Mouse (Mus musculus): Measurements from ENCODE around the gene Slc35f6. TPM values are rescaled to one million over a fixed set of nuclear protein-coding genes. Genes with fewer than 3 reads are reported as not detected.

Slc35f6 gene
- total RNA-seq (2012; rRNA removed): 40.0 and 62.2 TPM in 2 replicates

DNA sequence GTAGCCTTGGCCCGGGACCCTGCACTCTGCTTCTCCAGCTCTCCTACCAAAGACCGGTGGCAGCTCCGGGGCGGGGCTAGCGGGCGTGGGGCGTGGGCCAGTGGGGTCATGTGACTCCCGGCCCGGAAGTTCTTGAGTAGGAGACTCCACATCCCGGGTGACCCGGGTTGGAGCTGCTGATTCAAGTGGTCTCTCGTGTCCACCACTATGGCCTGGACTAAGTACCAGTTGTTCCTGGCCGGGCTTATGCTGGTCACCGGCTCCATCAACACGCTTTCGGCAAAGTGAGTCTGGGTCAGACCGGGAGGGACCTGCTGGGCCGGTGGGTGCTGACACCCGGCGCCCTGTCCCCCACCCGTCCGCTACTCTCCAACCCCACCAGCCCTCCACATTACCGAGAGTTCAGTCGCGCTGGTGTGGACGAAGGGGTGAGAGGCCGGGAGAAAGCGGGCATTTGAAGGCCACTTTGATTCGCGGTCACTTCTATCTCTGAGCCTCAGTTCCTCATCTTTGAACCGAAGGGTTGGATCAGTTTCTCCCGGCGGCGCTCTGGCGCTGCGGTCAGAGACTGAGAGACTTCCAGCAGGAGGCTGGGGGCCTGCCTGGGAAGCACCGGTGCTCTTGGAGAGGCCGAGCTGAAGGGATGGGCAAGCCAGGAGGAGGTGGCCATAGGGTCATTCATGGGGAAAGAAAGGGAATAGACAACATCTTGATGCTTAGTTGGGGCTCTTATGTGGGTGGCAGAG lies at the start of gene Slc35f6:
TSS of gene Slc35f6 (plus strand) at position 119 of the 746 bp plus-strand sequence.
- H3K9me3 ChIP-seq (ENCODE audit: control insufficient read depth, insufficient read depth, low read depth, low read length): no peaks in the 10 kb centered on the region
- H3K9ac ChIP-seq (ENCODE audit: insufficient read depth, low read depth, low read length, poor library complexity, severe bottlenecking): peak within 1 kb of the TSS; percentile 85
- TF ChIP-seq ZNF384 (IDR thresholded peaks at IDR 0.05; ENCODE audit: low read depth, low read length): no peak
- TF ChIP-seq MAFK (IDR thresholded peaks at IDR 0.05; ENCODE audit: insufficient read depth, low read depth, low read length): no peak
- no peak for TF ChIP-seq CHD2 (IDR thresholded peaks at IDR 0.05; ENCODE audit: low read depth, low read length)
- no peak for TF ChIP-seq ZC3H11A (IDR thresholded peaks at IDR 0.05; ENCODE audit: borderline replicate concordance, low read depth, low read length)
- TF ChIP-seq HCFC1 (IDR thresholded peaks at IDR 0.05; ENCODE audit: borderline replicate concordance, insufficient read depth, low read length): no peak
- in situ Hi-C loops (cut with MboI; ENCODE audit: low sequenced_read_pairs in 2 of 2, unreplicated experiment in 2 of 2): loop anchor here in 1 of 2 experiments (10.0 kb wide), 1 partner anchor 133 kb away; no protein-coding TSS in a partner anchor
- H3K4me1 ChIP-seq (ENCODE audit: control insufficient read depth in 2 of 2, insufficient read depth in 2 of 2, low read length in 2 of 2, poor library complexity in 1 of 2): peaks cover 0 to 19% of the 10 kb centered on the region in 2 experiments; a peak in 1 of 4 replicates
- peaks cover 4% of the 10 kb centered on the region; the same call in 1 of the 2 replicates for H3K36me3 ChIP-seq (ENCODE audit: control insufficient read depth, insufficient read depth, low read length, poor library complexity, severe bottlenecking)
- DNase-seq (ENCODE audit: low read depth, low spot score): peak; percentile 75
- peak within 1 kb of the TSS; percentile 90 to 91 for H3K4me3 ChIP-seq (ENCODE audit: insufficient read depth in 1 of 2, low read depth in 1 of 2, low read length in 2 of 2, poor library complexity in 1 of 2, severe bottlenecking in 1 of 2)
- no peak within 1 kb of the TSS for H3K27ac ChIP-seq (ENCODE audit: insufficient read depth, low read depth, low read length, poor library complexity, severe bottlenecking)

DNA sequence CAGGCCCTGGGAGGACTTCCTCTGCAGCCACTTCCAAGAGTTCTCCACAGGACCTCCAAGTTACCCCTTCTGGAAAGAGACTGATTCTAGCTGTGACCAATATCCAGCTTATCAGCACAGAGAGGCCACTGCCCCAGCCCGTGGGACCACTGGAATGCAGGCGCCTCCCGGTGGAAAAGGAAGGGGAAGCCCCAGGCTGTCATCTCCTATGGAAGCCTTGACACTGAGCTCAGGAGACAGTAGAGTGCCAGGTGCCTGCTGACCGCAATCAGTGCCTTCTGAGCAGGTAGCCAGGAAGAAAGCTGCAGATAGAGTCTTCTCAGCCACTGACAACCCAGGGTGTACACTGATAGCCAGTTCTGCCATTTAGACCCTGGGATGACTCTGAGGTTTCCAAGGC lies 46.3 kb upstream of the Slc35f6 start:
- in situ Hi-C loops (cut with MboI; ENCODE audit: low sequenced_read_pairs in 2 of 2, unreplicated experiment in 2 of 2): no loop called here
- H3K36me3 ChIP-seq (ENCODE audit: control insufficient read depth, insufficient read depth, low read length, poor library complexity, severe bottlenecking): no peaks in the 10 kb centered on the region
- TF ChIP-seq HCFC1 (IDR thresholded peaks at IDR 0.05; ENCODE audit: borderline replicate concordance, insufficient read depth, low read length) (no peak), ZC3H11A (IDR thresholded peaks at IDR 0.05; ENCODE audit: borderline replicate concordance, low read depth, low read length) (no peak), ZNF384 (IDR thresholded peaks at IDR 0.05; ENCODE audit: low read depth, low read length) (no peak), CHD2 (IDR thresholded peaks at IDR 0.05; ENCODE audit: low read depth, low read length) (no peak), MAFK (IDR thresholded peaks at IDR 0.05; ENCODE audit: insufficient read depth, low read depth, low read length) (no peak)
- no peaks in the 10 kb centered on the region for H3K9me3 ChIP-seq (ENCODE audit: control insufficient read depth, insufficient read depth, low read depth, low read length)
- H3K4me3 ChIP-seq (ENCODE audit: insufficient read depth in 1 of 2, low read depth in 1 of 2, low read length in 2 of 2, poor library complexity in 1 of 2, severe bottlenecking in 1 of 2): no peak overlapping the region
- no peak for DNase-seq (ENCODE audit: low read depth, low spot score)
- no peak overlapping the region for H3K27ac ChIP-seq (ENCODE audit: insufficient read depth, low read depth, low read length, poor library complexity, severe bottlenecking)
- 0 out of 4 replicates have a peak, but pooled peaks cover 0 to 1% of the 10 kb centered on the region in 2 experiments for H3K4me1 ChIP-seq (ENCODE audit: control insufficient read depth in 2 of 2, insufficient read depth in 2 of 2, low read length in 2 of 2, poor library complexity in 1 of 2)
- no peak overlapping the region for H3K9ac ChIP-seq (ENCODE audit: insufficient read depth, low read depth, low read length, poor library complexity, severe bottlenecking)

DNA sequence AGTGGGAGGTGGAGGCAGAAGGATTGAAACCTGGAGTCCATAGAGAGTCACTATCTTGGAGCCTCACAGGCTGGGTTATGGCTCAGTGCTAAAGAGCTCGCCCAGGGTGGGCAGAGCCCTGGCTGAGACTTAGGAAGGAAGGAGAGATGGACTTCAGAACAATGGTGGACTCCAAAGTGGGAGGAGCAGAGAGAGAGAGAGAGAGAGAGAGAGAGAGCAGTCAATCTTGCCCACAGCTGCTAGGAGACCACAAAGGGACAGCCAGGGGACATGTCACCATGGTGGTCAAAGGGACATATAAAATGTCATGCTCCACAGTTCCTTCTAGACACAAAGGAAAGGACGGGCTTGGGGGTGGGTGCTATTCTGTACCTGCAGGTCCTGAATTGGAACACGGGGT lies 44.5 kb upstream of the Slc35f6 start:
- DNase-seq (ENCODE audit: low read depth, low spot score): no peak
- Histone ChIP-seq H3K36me3 (ENCODE audit: control insufficient read depth, insufficient read depth, low read length, poor library complexity, severe bottlenecking) (no peaks in the 10 kb centered on the region), H3K4me1 (ENCODE audit: control insufficient read depth in 2 of 2, insufficient read depth in 2 of 2, low read length in 2 of 2, poor library complexity in 1 of 2) (peaks cover 0 to 3% of the 10 kb centered on the region in 2 experiments; a peak in 1 of 4 replicates), H3K4me3 (ENCODE audit: insufficient read depth in 1 of 2, low read depth in 1 of 2, low read length in 2 of 2, poor library complexity in 1 of 2, severe bottlenecking in 1 of 2) (no peak overlapping the region), H3K9me3 (ENCODE audit: control insufficient read depth, insufficient read depth, low read depth, low read length) (no peaks in the 10 kb centered on the region), H3K9ac (ENCODE audit: insufficient read depth, low read depth, low read length, poor library complexity, severe bottlenecking) (no peak overlapping the region), H3K27ac (ENCODE audit: insufficient read depth, low read depth, low read length, poor library complexity, severe bottlenecking) (no peak overlapping the region)
- in situ Hi-C loops (cut with MboI; ENCODE audit: low sequenced_read_pairs in 2 of 2, unreplicated experiment in 2 of 2): no loop called here
- TF ChIP-seq ZC3H11A (IDR thresholded peaks at IDR 0.05; ENCODE audit: borderline replicate concordance, low read depth, low read length) (no peak), HCFC1 (IDR thresholded peaks at IDR 0.05; ENCODE audit: borderline replicate concordance, insufficient read depth, low read length) (no peak), CHD2 (IDR thresholded peaks at IDR 0.05; ENCODE audit: low read depth, low read length) (no peak), ZNF384 (IDR thresholded peaks at IDR 0.05; ENCODE audit: low read depth, low read length) (no peak), MAFK (IDR thresholded peaks at IDR 0.05; ENCODE audit: insufficient read depth, low read depth, low read length) (no peak)

DNA sequence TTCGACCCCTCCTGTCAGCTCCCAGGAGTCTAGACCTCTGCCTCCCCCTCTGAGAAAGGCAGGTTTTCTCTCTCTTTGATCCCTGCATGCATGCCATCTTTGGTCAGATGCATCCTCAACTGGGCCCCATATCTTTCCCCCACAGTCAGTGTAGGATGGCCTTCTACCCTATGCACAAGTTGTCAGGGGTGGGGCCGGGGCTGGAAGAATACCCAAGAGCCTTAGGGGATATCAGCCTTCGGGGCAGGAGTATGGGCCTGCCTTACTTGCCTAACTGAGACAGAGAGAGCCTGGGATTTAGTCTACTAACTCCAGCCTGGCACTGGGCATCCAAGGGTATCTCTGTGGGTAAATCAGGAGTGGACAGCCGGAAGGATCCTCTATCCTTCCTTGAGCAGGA lies 43.8 kb upstream of the Slc35f6 start:
- DNase-seq (ENCODE audit: low read depth, low spot score): no peak
- Histone ChIP-seq H3K9ac (ENCODE audit: insufficient read depth, low read depth, low read length, poor library complexity, severe bottlenecking) (no peak overlapping the region), H3K4me1 (ENCODE audit: control insufficient read depth in 2 of 2, insufficient read depth in 2 of 2, low read length in 2 of 2, poor library complexity in 1 of 2) (peaks cover 0 to 3% of the 10 kb centered on the region in 2 experiments; a peak in 1 of 4 replicates), H3K4me3 (ENCODE audit: insufficient read depth in 1 of 2, low read depth in 1 of 2, low read length in 2 of 2, poor library complexity in 1 of 2, severe bottlenecking in 1 of 2) (no peak overlapping the region), H3K9me3 (ENCODE audit: control insufficient read depth, insufficient read depth, low read depth, low read length) (no peaks in the 10 kb centered on the region), H3K27ac (ENCODE audit: insufficient read depth, low read depth, low read length, poor library complexity, severe bottlenecking) (no peak overlapping the region), H3K36me3 (ENCODE audit: control insufficient read depth, insufficient read depth, low read length, poor library complexity, severe bottlenecking) (no peaks in the 10 kb centered on the region)
- TF ChIP-seq ZC3H11A (IDR thresholded peaks at IDR 0.05; ENCODE audit: borderline replicate concordance, low read depth, low read length): no peak
- TF ChIP-seq HCFC1 (IDR thresholded peaks at IDR 0.05; ENCODE audit: borderline replicate concordance, insufficient read depth, low read length): no peak
- TF ChIP-seq CHD2 (IDR thresholded peaks at IDR 0.05; ENCODE audit: low read depth, low read length): no peak
- TF ChIP-seq ZNF384 (IDR thresholded peaks at IDR 0.05; ENCODE audit: low read depth, low read length): no peak
- no peak for TF ChIP-seq MAFK (IDR thresholded peaks at IDR 0.05; ENCODE audit: insufficient read depth, low read depth, low read length)
- in situ Hi-C loops (cut with MboI; ENCODE audit: low sequenced_read_pairs in 2 of 2, unreplicated experiment in 2 of 2): no loop called here

Data from ES-E14 (cell line).